ENCODE assay signal across 8 mouse cellular contexts in the genomic region with DNA sequence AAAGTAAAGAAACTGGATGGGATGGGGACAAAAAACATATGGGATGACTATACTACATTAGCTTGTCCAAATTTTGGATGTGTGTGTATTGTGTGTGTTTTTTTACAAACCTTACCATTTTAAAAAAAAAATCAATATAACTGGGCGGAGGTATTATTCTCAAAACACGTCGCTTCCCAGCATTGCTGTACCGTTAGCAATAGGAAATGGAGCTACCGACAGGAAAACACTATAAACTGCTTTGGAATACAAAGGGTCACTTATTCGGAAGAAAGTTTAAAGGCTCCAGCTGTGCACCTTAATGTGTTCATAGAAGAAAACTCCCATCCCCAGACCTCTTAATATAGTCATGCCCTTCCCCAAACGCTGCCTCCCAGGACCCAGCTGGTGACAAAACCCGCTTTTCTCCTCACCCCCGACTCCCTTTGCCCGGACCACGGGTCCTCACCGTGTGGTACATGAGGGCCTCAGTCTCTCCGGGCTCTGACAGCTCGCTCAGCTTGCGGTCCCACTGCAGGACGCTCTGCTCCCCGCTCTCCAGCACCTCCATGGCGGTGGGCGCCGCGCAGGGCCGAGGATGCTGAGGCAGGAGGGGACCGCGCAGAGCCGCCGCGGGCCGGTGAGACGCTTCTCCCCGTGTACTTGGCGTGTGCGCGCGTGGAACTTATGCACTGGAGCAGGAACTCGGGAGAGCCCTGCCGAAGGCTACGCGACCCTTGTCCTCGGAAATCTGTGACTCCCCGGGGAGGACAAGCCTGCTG. TPM values are rescaled to one million over a fixed set of nuclear protein-coding genes. Genes with fewer than 3 reads are reported as not detected.
DNase-seq lines count a peak whose midpoint lies in the region; ATAC-seq and TF ChIP-seq lines count a peak whose summit lies in the region.

No protein-coding gene starts in this region.

- peak overlapping the region; percentile 70 for H3K4me2 ChIP-seq in forebrain, embryonic 16.5 days (ENCODE audit: low read length)
- peak overlapping the region; percentile 73 for H3K4me2 ChIP-seq in intestine, postnatal 0 days (replicated peaks; ENCODE audit: low read depth)

- peak; percentile 49 for DNase-seq in right cerebral cortex, postnatal 25 days
- DNase-seq in right cerebral cortex, adult 18-20 months: no peak
- no peak for DNase-seq in midbrain, embryonic 10.5 days (ENCODE audit: low spot score)
- no peak for DNase-seq in cerebellum, adult 11-12 months
- no peak for DNase-seq in urinary bladder, postnatal 14 days (ENCODE audit: low spot score)

- H3K9ac ChIP-seq in forebrain, embryonic 16.5 days (replicated peaks; ENCODE audit: low read depth, low read length): peak overlapping the region; percentile 69
- peak overlapping the region; percentile 79 for H3K9ac ChIP-seq in intestine, postnatal 0 days (ENCODE audit: low read depth, low read length)

- no peak for TF ChIP-seq POLR2A in bone marrow macrophage, adult 2 months (IDR thresholded peaks at IDR 0.05; ENCODE audit: borderline replicate concordance, low read depth, low read length)

- TF ChIP-seq CTCF in bone marrow macrophage, adult 2 months (IDR thresholded peaks at IDR 0.05; ENCODE audit: low read depth, low read length): no peak
- no peak for TF ChIP-seq CTCF in intestine, postnatal 0 days (IDR thresholded peaks at IDR 0.05; ENCODE audit: low read depth)

- WGBS in forebrain, embryonic 16.5 days: 2% methylated on average over 40 of the region's 40 CpGs
- under 1% methylated on average over 40 of the region's 40 CpGs for WGBS in intestine, postnatal 0 days
- 1% methylated on average over 40 of the region's 40 CpGs for WGBS in midbrain, embryonic 10.5 days

- H3K36me3 ChIP-seq in forebrain, embryonic 16.5 days (ENCODE audit: control insufficient read depth, insufficient read depth): no peaks in the 10 kb centered on the region
- H3K36me3 ChIP-seq in intestine, postnatal 0 days (ENCODE audit: control insufficient read depth, insufficient read depth): no peaks in the 10 kb centered on the region; the same call in 1 of the 2 replicates
- H3K36me3 ChIP-seq in midbrain, embryonic 10.5 days: no peaks in the 10 kb centered on the region

- ATAC-seq in forebrain, embryonic 16.5 days: peak; percentile 41
- ATAC-seq in intestine, postnatal 0 days: peak; percentile 42

- H3K4me3 ChIP-seq in bone marrow macrophage, adult 2 months (ENCODE audit: insufficient read depth, low read length): peak overlapping the region; percentile 64
- peak overlapping the region; percentile 79 for H3K4me3 ChIP-seq in forebrain, embryonic 16.5 days (replicated peaks; ENCODE audit: low read length)
- peak overlapping the region; percentile 66 for H3K4me3 ChIP-seq in intestine, postnatal 0 days (ENCODE audit: low read depth, low read length)
- H3K4me3 ChIP-seq in midbrain, embryonic 10.5 days: peak overlapping the region; percentile 65

- no peak overlapping the region for H3K27ac ChIP-seq in bone marrow macrophage, adult 2 months (ENCODE audit: insufficient read depth, low read depth, low read length)
- H3K27ac ChIP-seq in forebrain, embryonic 16.5 days (ENCODE audit: low read length): peak overlapping the region; percentile 57
- peak overlapping the region; percentile 75 for H3K27ac ChIP-seq in intestine, postnatal 0 days (ENCODE audit: low read depth, low read length)
- H3K27ac ChIP-seq in midbrain, embryonic 10.5 days (replicated peaks): peak overlapping the region; percentile 80

- H3K27me3 ChIP-seq in forebrain, embryonic 16.5 days (replicated peaks; ENCODE audit: control insufficient read depth, insufficient read depth, low read length): no peaks in the 10 kb centered on the region
- H3K27me3 ChIP-seq in intestine, postnatal 0 days (replicated peaks; ENCODE audit: control insufficient read depth, insufficient read depth, low read length): no peaks in the 10 kb centered on the region
- H3K27me3 ChIP-seq in midbrain, embryonic 10.5 days (ENCODE audit: low read depth, poor library complexity, severe bottlenecking): no peaks in the 10 kb centered on the region

- peaks cover 6% of the 10 kb centered on the region; the same call in 1 of the 2 replicates for H3K4me1 ChIP-seq in bone marrow macrophage, adult 2 months (ENCODE audit: control insufficient read depth, insufficient read depth, low read length)
- peaks cover 15% of the 10 kb centered on the region for H3K4me1 ChIP-seq in forebrain, embryonic 16.5 days (replicated peaks; ENCODE audit: control insufficient read depth, insufficient read depth, low read length)
- H3K4me1 ChIP-seq in intestine, postnatal 0 days (replicated peaks; ENCODE audit: control insufficient read depth, insufficient read depth, low read length): 0 out of 2 replicates have a peak, but pooled peaks cover 2% of the 10 kb centered on the region
- peaks cover 33% of the 10 kb centered on the region for H3K4me1 ChIP-seq in midbrain, embryonic 10.5 days

- no peaks in the 10 kb centered on the region for H3K9me3 ChIP-seq in forebrain, embryonic 16.5 days (ENCODE audit: control insufficient read depth, low read length)
- no peaks in the 10 kb centered on the region for H3K9me3 ChIP-seq in intestine, postnatal 0 days (ENCODE audit: control insufficient read depth)
- 0 out of 2 replicates have a peak, but pooled peaks cover 3% of the 10 kb centered on the region for H3K9me3 ChIP-seq in midbrain, embryonic 10.5 days (replicated peaks)

RNA-seq across cellular contexts. Expression of gene Creb3l2, which starts 0.5 kb away (rescaled TPM):
- polyA plus RNA-seq in bone marrow macrophage, adult 2 months (2012; ENCODE audit: insufficient read depth, insufficient read length, missing spikeins): 6.9 and 7.7 TPM in 2 replicates
- 3.0 and 3.9 TPM in 2 replicates for polyA plus RNA-seq in forebrain, embryonic 16.5 days (2015; fragmentation: Nextera tagmentation; extraction: Ambion mirVana)
- 9.9 and 10.0 TPM in 2 replicates for polyA plus RNA-seq in intestine, postnatal 0 days (2015; fragmentation: Nextera tagmentation; extraction: Ambion mirVana)
- 5.2 and 6.1 TPM in 2 replicates for polyA plus RNA-seq in midbrain, embryonic 10.5 days (2016; fragmentation: Nextera tagmentation; extraction: Ambion mirVana)
